Mouse (Mus musculus) embryonic fibroblast, embryonic 13.5 days (primary cell): Measurements from ENCODE around the gene Ucp2. TPM values are rescaled to one million over a fixed set of nuclear protein-coding genes. Genes with fewer than 3 reads are reported as not detected.
A peak's percentile ranks its signal among the peaks of the same experiment; 100 is the strongest.

Experiments
- H3K27ac ChIP-seq: 2 replicates; pipeline ENCODE4 v1.5.1; 2012; ENCODE audit warnings: low read length, control low read depth, inconsistent platforms; ENCODE audit not compliant: insufficient read depth
- H3K4me1 ChIP-seq: 2 replicates; pipeline ENCODE4 v1.6.1; 2011; ENCODE audit warnings: low read length; ENCODE audit not compliant: control insufficient read depth, insufficient read depth
- H3K4me3 ChIP-seq: 2 replicates; pipeline ENCODE4 v1.5.1; 2011; ENCODE audit warnings: mild to moderate bottlenecking, control low read depth, low read length; ENCODE audit not compliant: insufficient read depth
- CTCF ChIP-seq: IDR thresholded peaks from 2 replicates; pipeline ENCODE4 v1.5.1; 2011; ENCODE audit warnings: mild to moderate bottlenecking, control low read depth, low read length, moderate library complexity, borderline replicate concordance; ENCODE audit not compliant: insufficient read depth
- POLR2A ChIP-seq: IDR thresholded peaks from 2 replicates; pipeline ENCODE4 v1.6.1; 2011; ENCODE audit warnings: low read depth, mild to moderate bottlenecking, control low read depth, low read length, moderate library complexity
- polyA plus RNA-seq: library from polyadenylated mRNA; stranded (reverse); fragments of >200 nt; gene quantifications from 2 replicates; pipeline ENCODE4 v1.2.4, GENCODE M21; 2011; ENCODE audit warnings: low read depth; ENCODE audit not compliant: missing spikeins, insufficient read length

Ucp2 gene
- polyA plus RNA-seq, 1 experiment, result 20.1 TPM

DNA sequence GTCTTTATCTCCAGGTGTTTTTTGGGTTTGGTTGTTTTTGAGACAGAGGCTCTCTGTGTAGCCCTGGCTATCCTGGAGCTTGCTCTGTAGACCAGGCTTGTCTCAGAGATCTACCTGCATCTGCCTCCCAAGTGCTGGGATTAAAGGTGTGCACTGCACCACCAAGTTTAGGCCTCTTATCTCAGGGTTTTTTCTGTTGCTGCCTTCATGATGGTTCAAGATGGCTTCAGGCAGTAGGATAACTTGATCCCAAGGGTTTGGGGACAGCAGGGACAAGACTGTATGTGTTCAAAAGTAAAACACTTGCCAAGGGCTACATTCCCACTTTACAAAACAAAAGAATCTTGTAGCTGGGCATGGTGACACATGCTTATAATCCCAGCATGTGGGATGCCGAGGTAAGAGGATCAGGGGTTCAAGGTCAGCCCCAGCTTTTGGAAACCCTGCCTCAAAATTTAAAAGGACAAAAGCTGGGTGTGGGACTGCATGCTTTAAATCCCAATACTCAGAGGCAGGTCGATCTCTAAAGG lies 8.8 kb downstream of the Ucp2 start:
- Histone ChIP-seq H3K27ac (no peak overlapping the region), H3K4me3 (no peak overlapping the region), H3K4me1 (no peaks in the 10 kb centered on the region)
- no peak for TF ChIP-seq CTCF
- TF ChIP-seq POLR2A, result no peak

DNA sequence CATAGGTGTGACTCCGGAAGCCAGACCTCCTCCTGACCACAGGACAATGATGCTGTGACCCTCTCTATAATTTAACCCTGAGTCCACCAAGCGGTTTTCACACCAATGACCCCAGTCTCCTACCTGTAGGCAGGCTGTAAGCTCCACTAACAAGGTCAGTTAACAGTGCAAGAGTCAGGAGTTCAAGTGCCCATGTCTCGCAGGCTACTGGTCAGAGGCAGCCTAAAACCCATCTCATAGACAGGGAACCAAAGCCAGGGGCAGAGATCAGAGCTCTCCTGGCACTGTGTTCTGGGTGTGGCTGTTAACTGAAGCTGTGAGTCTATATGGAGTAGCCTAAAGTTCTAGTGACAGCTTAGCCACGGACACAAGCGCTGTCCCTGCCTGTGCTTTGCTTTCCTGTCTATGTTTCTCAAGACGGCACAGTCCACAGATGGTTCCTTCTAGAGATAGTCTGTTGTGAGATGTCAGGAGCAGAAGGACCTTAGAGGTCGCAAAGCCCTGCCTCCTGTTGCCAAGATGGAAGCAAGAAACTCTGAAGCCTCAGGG lies 9.3 kb downstream of the Ucp2 start:
- H3K27ac ChIP-seq, result no peak overlapping the region
- H3K4me1 ChIP-seq, result no peaks in the 10 kb centered on the region
- no peak for TF ChIP-seq POLR2A
- TF ChIP-seq CTCF, result no peak
- H3K4me3 ChIP-seq, result no peak overlapping the region

DNA sequence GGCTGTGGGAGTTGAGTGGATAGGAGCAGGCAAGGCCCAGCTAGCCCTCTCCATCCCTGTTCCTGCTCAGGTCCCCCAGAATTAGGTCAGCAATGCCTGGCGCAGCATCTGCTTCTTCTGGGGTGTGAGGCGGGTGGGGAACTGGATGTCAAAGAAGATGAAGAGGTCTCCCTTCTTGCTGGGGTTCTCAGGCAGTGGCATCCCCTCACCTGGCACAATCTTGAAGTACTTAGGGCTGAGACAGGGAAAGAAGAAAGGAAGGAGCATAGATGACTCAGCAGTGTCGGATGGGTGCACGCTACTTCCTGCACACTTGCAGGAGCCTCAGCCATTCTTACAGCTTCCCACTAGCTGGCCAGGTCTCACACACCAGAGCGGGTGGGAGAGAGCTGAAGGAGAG lies 9.9 kb downstream of the Ucp2 start:
- Histone ChIP-seq H3K27ac (no peak overlapping the region), H3K4me3 (no peak overlapping the region), H3K4me1 (no peaks in the 10 kb centered on the region)
- TF ChIP-seq CTCF, result no peak
- no peak for TF ChIP-seq POLR2A

DNA sequence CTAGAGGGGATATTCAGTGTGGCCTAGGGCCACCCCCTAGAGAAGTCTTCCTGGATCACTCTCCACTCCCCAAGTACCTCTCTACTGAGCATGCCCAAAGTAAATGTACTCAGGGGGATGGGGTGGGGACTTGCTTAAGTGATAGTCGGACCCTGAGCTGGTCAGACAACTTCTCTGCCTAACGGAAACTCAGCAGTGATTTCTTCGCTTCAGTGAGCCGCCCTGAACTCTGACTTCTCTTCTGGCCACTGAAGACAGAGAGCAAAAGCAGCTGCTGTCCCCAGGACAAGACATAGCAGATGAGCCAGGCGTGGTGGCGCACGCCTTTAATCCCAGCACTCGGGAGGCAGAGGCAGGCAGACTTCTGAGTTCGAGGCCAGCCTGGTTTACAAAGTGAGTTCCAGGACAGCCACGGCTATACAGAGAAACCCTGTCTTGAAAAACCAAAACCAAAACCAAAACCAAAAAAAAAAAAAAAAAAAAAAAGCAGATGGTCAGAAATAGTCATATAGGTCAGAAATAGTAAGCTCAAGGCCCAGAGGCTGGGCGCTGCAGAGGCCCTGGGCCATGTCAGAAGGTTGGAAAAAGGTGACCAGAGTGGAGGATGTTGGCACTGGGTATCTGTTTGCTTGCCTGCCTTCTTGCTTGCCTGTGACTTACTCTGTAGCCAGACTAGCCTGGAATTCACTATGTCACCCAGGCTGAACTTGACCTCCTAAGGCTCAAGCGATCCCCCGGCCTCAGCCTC lies 11.8 kb downstream of the Ucp2 start:
- Histone ChIP-seq H3K27ac (no peak overlapping the region), H3K4me1 (no peaks in the 10 kb centered on the region), H3K4me3 (no peak overlapping the region)
- no peak for TF ChIP-seq CTCF
- TF ChIP-seq POLR2A, result no peak

DNA sequence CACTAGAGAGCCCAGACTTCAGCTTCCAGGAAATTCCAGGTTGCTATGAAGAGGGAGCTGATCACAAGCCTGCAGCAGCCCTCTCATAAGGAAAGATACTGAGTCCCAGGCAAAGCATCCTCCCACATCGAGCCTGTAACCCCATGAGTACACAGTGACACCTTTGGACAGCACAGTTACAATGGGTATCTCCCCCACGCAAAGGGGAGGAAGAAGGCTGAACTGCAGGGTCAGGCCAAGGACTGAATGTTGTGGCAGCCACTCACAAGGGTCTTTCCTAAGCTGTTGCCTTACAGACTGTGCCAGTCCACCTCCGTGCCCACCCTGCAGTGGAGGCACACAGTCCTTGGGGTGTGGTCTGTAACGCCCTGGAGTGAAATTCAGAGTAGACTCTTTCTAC lies 13.4 kb downstream of the Ucp2 start:
- no peak overlapping the region for H3K4me3 ChIP-seq
- TF ChIP-seq POLR2A (no peak), CTCF (no peak)
- no peaks in the 10 kb centered on the region for H3K4me1 ChIP-seq
- H3K27ac ChIP-seq, result no peak overlapping the region

DNA sequence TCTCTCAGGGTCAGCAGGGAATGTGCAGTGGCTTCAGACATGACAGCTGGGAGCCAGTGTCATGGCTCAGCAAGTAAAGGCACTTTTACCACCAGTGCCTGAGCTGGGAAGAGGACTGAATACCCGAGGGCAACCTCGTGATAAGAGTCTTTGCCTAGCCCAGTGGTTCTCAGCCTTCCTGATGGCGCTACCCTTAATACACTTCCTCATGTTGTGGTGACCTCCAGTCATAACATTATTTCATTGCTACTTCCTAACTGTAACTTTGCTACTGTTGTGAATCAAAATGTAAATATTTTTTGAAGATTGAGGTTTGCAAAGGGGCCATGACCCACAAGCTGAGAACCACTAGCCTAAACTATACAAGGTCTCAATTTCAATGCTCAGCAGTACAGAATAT lies 15.5 kb downstream of the Ucp2 start:
- H3K27ac ChIP-seq, result no peak overlapping the region
- H3K4me1 ChIP-seq, result no peaks in the 10 kb centered on the region
- H3K4me3 ChIP-seq, result no peak overlapping the region
- TF ChIP-seq POLR2A (no peak), CTCF (no peak)

DNA sequence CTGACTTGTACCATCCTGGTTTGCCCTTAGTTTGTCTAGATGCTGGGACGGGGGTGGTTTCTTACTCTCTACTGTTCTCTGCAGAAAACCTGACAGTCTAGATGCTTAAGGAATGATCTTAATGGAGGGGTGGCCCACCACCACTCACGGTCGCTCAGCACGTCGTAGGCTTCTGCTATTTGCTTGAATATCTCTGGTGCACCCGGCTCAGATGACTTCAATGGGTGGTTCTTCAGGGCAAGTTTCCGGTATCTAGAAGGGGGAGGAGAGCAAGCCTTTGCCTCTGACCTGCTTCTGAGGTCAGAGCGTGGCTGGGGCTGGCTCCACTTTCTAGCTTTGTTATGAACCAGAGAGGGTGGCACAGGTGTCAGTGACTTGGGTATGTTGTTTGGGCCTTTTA lies 18.5 kb downstream of the Ucp2 start:
- Histone ChIP-seq H3K4me1 (no peaks in the 10 kb centered on the region), H3K27ac (no peak overlapping the region), H3K4me3 (no peak overlapping the region)
- TF ChIP-seq POLR2A (no peak), CTCF (no peak)

DNA sequence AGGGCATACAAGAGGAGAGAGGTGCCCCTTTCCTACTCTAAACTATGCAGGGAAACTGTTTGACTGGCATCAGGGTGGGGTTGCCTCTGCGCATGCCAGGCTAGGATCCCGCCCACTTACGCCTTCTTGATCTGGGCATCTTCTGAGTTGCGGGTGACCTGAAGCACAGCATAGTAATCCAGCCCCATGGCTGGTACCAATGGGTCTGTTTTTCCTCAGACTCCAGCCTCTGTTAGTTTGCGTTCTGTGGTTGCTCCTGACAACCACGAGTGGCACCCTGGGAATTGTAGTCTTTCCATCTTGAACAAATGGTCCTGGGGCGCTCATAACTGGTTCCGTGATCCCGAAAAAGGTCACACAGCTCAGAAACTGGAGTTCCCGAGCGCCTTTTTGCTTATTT lies 21.4 kb downstream of the Ucp2 start, which contains the start of gene Dnajb13:
Dnajb13 (minus strand) TSS at position 388 of the 400 bp plus-strand sequence.
- Histone ChIP-seq H3K4me1 (no peaks in the 10 kb centered on the region), H3K4me3 (no peak within 1 kb of the TSS), H3K27ac (no peak within 1 kb of the TSS)
- TF ChIP-seq CTCF (no peak), POLR2A (no peak)

DNA sequence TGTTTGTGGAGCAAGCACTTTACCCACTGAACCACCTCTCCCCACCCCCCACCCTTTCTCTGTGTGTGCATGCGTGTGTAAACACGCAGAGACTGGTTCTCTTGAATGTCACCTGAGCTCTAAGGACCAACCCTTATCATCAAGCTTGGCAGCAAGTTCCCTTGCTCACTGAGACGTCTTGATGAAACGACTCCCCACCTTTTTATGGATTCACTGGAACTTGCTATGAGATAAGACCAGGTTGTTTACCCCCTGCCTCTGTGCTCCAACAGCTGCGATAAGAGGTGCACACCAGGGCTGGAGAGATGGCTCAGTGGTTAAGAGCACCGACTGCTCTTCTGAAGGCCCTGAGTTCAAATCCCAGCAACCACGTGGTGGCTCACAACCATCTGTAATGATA lies 27.1 kb downstream of the Ucp2 start:
- no peak for TF ChIP-seq POLR2A
- TF ChIP-seq CTCF, result no peak
- no peaks in the 10 kb centered on the region for H3K4me1 ChIP-seq
- no peak overlapping the region for H3K27ac ChIP-seq
- H3K4me3 ChIP-seq, result no peak overlapping the region

DNA sequence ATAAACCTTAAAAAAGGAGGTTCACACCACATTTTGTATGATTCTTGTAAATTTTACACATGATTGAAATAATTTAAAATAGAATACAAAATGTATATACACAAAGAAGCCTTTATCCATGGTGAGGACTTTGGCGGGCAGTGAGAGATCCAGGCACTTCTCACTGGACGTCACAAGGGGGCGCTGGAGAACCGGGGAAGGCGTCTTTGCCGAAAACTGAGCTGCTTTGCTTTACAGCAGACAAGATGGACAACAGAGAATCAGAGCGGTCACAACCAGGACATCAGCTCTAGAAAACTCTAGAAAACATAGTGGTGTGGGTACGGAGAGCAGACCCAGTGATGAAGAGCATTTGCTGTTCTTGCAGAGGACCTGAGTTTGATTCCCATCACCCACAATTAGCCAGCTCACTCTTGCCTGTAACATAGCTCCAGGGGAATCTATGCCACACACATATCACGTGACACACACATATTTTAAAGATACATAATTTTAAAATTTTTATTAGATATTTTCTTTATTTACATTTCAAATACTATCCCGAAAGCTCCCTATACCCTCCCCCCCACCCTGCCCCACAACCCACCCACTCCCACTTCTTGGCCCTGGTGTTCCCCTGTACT lies 27.6 kb downstream of the Ucp2 start:
- TF ChIP-seq POLR2A (no peak), CTCF (peak; percentile 85)
- Histone ChIP-seq H3K4me1 (no peaks in the 10 kb centered on the region), H3K4me3 (no peak overlapping the region), H3K27ac (no peak overlapping the region)
